In the genomic region with DNA sequence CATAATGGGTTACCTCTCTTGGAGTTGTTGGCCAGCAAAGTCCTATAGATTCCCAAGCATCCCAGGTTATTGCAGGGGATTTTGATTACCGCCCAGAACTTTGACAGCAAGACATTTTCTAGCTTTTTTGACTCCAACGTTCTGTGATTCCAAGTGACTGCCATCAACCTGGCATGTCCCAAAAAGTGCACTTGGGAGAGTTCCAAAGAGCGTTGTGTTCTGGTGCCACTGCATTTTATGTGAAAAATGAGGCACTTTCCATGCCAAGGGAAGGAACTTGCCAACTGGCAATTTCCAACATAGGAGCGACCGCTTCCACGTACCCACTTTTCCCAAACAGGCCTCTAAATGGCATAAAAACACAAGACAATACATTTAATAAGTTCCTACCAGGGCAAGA, we compare ENCODE assay signal across 20 mouse cellular contexts. TPM values are rescaled to one million over a fixed set of nuclear protein-coding genes. Genes with fewer than 3 reads are reported as not detected.
DNase-seq lines count a peak whose midpoint lies in the region; ATAC-seq and TF ChIP-seq lines count a peak whose summit lies in the region.
"Had no signal": no experiment of that assay in that cellular context is flagged by ENCODE, and none has a peak within 500 bp of the region (broad histone marks: within the 10 kb centered on the region; RNA-seq: fewer than 3 reads in every experiment).

No protein-coding gene starts in this region.

- H3K4me3 ChIP-seq in hindbrain, embryonic 15.5 days, result no peak overlapping the region
- no peak overlapping the region for H3K4me3 ChIP-seq in hindbrain, embryonic 13.5 days
- H3K4me3 ChIP-seq in intestine, embryonic 15.5 days (replicated peaks), result no peak overlapping the region
- no peak overlapping the region for H3K4me3 ChIP-seq in lung, postnatal 0 days (ENCODE audit: low read depth, low read length)
- H3K4me3 ChIP-seq: erythroblast, embryonic 14.5 days; gastrocnemius, adult 2 months; heart, embryonic 15.5 days; limb, embryonic 10.5 days had no signal

- TF ChIP-seq POLR2A in brain, embryonic 14.5 days (IDR thresholded peaks at IDR 0.05; ENCODE audit: borderline replicate concordance, extremely low read depth, insufficient read depth, insufficient read length, poor library complexity, severe bottlenecking), result no peak

- H3K36me3 ChIP-seq in hindbrain, embryonic 15.5 days, result no peaks in the 10 kb centered on the region
- no peaks in the 10 kb centered on the region for H3K36me3 ChIP-seq in hindbrain, embryonic 13.5 days
- H3K36me3 ChIP-seq in intestine, embryonic 15.5 days, result no peaks in the 10 kb centered on the region
- H3K36me3 ChIP-seq in lung, postnatal 0 days (ENCODE audit: insufficient read depth, low read length), result no peaks in the 10 kb centered on the region
- H3K36me3 ChIP-seq: heart, embryonic 15.5 days; limb, embryonic 10.5 days had no signal

- 0 out of 2 replicates have a peak, but pooled peaks cover 3% of the 10 kb centered on the region for H3K4me1 ChIP-seq in hindbrain, embryonic 15.5 days (replicated peaks)
- no peaks in the 10 kb centered on the region for H3K4me1 ChIP-seq in hindbrain, embryonic 13.5 days (replicated peaks)
- no peaks in the 10 kb centered on the region; the same call in 1 of the 2 replicates for H3K4me1 ChIP-seq in intestine, embryonic 15.5 days (replicated peaks)
- no peaks in the 10 kb centered on the region for H3K4me1 ChIP-seq in lung, postnatal 0 days (ENCODE audit: insufficient read depth, low read depth, low read length)
- H3K4me1 ChIP-seq: heart, embryonic 15.5 days; limb, embryonic 10.5 days had no signal

- no peak overlapping the region for H3K4me2 ChIP-seq in hindbrain, embryonic 15.5 days
- no peak overlapping the region for H3K4me2 ChIP-seq in hindbrain, embryonic 13.5 days
- no peak overlapping the region for H3K4me2 ChIP-seq in intestine, embryonic 15.5 days (replicated peaks)
- no peak overlapping the region for H3K4me2 ChIP-seq in lung, postnatal 0 days (replicated peaks; ENCODE audit: low read depth, low read length)
- H3K4me2 ChIP-seq: heart, embryonic 15.5 days; liver, embryonic 11.5 days; midbrain, embryonic 11.5 days had no signal

- 79% methylated on average over 6 of the region's 6 CpGs for WGBS in hindbrain, embryonic 15.5 days
- 94% methylated on average over 6 of the region's 6 CpGs for WGBS in hindbrain, embryonic 13.5 days
- WGBS in intestine, embryonic 15.5 days, result 93% methylated on average over 6 of the region's 6 CpGs
- WGBS in lung, postnatal 0 days, result 86% methylated on average over 6 of the region's 6 CpGs

- H3K9me3 ChIP-seq in hindbrain, embryonic 15.5 days, result no peaks in the 10 kb centered on the region
- H3K9me3 ChIP-seq in hindbrain, embryonic 13.5 days, result peaks cover 4% of the 10 kb centered on the region
- H3K9me3 ChIP-seq in intestine, embryonic 15.5 days, result no peaks in the 10 kb centered on the region
- no peaks in the 10 kb centered on the region for H3K9me3 ChIP-seq in lung, postnatal 0 days (ENCODE audit: low read length)
- H3K9me3 ChIP-seq: heart, embryonic 15.5 days; limb, embryonic 10.5 days had no signal

- H3K27ac ChIP-seq in hindbrain, embryonic 15.5 days (replicated peaks), result 0 out of 2 replicates have a peak overlapping the region, but pooled peaks have one; percentile 51
- H3K27ac ChIP-seq in hindbrain, embryonic 13.5 days, result no peak overlapping the region
- H3K27ac ChIP-seq in intestine, embryonic 15.5 days, result no peak overlapping the region
- no peak overlapping the region for H3K27ac ChIP-seq in lung, postnatal 0 days (ENCODE audit: low read length)
- H3K27ac ChIP-seq: gastrocnemius, adult 2 months; heart, embryonic 15.5 days; limb, embryonic 10.5 days; macrophage had no signal

- DNase-seq in brain, embryonic 14.5 days (ENCODE audit: low read depth), result peak; percentile 56
- DNase-seq in cerebellum, adult 11 months, result peak; percentile 84
- DNase-seq in cerebellum, postnatal 14 days, result peak; percentile 92 to 96
- no peak for DNase-seq in thymus, postnatal 0 days (ENCODE audit: low spot score)
- DNase-seq in lung, postnatal 0 days (ENCODE audit: low spot score), result no peak
- DNase-seq: gastrocnemius, adult 2 months; heart, adult 18-20 months; lung, adult 2 months; right cerebral cortex, postnatal 4 days; thymus, postnatal 4 days had no signal

- no peak for TF ChIP-seq CTCF in brain, embryonic 14.5 days (IDR thresholded peaks at IDR 0.05; ENCODE audit: borderline replicate concordance, extremely low read depth, insufficient read depth, insufficient read length)
- no peak for TF ChIP-seq CTCF in lung, postnatal 0 days (IDR thresholded peaks at IDR 0.05)

- H3K27me3 ChIP-seq in hindbrain, embryonic 15.5 days, result no peaks in the 10 kb centered on the region
- no peaks in the 10 kb centered on the region for H3K27me3 ChIP-seq in hindbrain, embryonic 13.5 days
- H3K27me3 ChIP-seq in intestine, embryonic 15.5 days (replicated peaks), result no peaks in the 10 kb centered on the region
- H3K27me3 ChIP-seq in lung, postnatal 0 days (replicated peaks; ENCODE audit: insufficient read depth, low read length), result no peaks in the 10 kb centered on the region
- H3K27me3 ChIP-seq: heart, embryonic 15.5 days had no signal

- H3K9ac ChIP-seq in hindbrain, embryonic 15.5 days, result no peak overlapping the region
- H3K9ac ChIP-seq in hindbrain, embryonic 13.5 days, result no peak overlapping the region
- H3K9ac ChIP-seq in intestine, embryonic 15.5 days, result no peak overlapping the region
- H3K9ac ChIP-seq in lung, postnatal 0 days (replicated peaks; ENCODE audit: low read depth), result no peak overlapping the region
- H3K9ac ChIP-seq: heart, embryonic 15.5 days had no signal

- no peak for ATAC-seq in hindbrain, embryonic 15.5 days (ENCODE audit: low FRiP score, low read depth)
- no peak for ATAC-seq in hindbrain, embryonic 13.5 days (ENCODE audit: low FRiP score)
- ATAC-seq in intestine, embryonic 15.5 days, result no peak
- ATAC-seq in lung, postnatal 0 days, result no peak
- ATAC-seq: intestine, postnatal 0 days had no signal

- no peak for TF ChIP-seq EP300 in lung, postnatal 0 days (IDR thresholded peaks at IDR 0.05)

RNA-seq across cellular contexts. Expression of a gene that starts 57.7 kb away (rescaled TPM):
- 15.9 and 16.8 TPM in 2 replicates for polyA plus RNA-seq in hindbrain, embryonic 15.5 days (2015; fragmentation: Nextera tagmentation; extraction: Ambion mirVana)
- polyA plus RNA-seq in hindbrain, embryonic 13.5 days (2015; fragmentation: Nextera tagmentation; extraction: Ambion mirVana), result 12.7 and 14.2 TPM in 2 replicates
- polyA plus RNA-seq in brain, embryonic 14.5 days (2012; rRNA removed), result 2.0 and 4.0 TPM in 2 replicates
- polyA plus RNA-seq in intestine, embryonic 15.5 days (2015; fragmentation: Nextera tagmentation; extraction: Ambion mirVana), result 2.5 TPM in 2 replicates
- 0.07 and 0.09 TPM in 2 replicates for polyA plus RNA-seq in thymus, postnatal 0 days (2015; fragmentation: Nextera tagmentation; extraction: Ambion mirVana)
- 0.04 TPM in 1 of 2 replicates, not detected in the other for polyA plus RNA-seq in lung, postnatal 0 days (2015; fragmentation: Nextera tagmentation; extraction: Ambion mirVana)
- polyA plus RNA-seq: erythroblast, embryonic 14.5 days; lung, adult 2 months; macrophage had no signal

Comparison
In these comparisons a context has a peak if more than half of its experiments do, and no peak if none do; other contexts are left out.
1. DNase-seq: peak in brain, embryonic 14.5 days (single experiment), cerebellum, adult 11 months (single experiment) and cerebellum, postnatal 14 days (2 of 2); none in thymus, postnatal 0 days (single experiment) and lung, postnatal 0 days (single experiment).